Mouse (Mus musculus): ENCODE results near the gene Cdyl2.

The Cdyl2 gene

GRCm38 (mm10) chr8:116540136-116540535, 192.7 kb downstream of the Cdyl2 start:
- no peak for DNase-seq (ENCODE audit: low spot score in 2 of 2)

- no peak for DNase-seq (ENCODE audit: low spot score in 2 of 2)
These were observed 194.0 kb downstream of the Cdyl2 start for GRCm38 (mm10) chr8:116538763-116539162.

GRCm38 (mm10) chr8:116536786-116537185, 196.0 kb downstream of the Cdyl2 start:
- DNase-seq (ENCODE audit: low spot score in 2 of 2), result no peak

GRCm38 (mm10) chr8:116533081-116533480, 199.7 kb downstream of the Cdyl2 start:
- no peak for DNase-seq (ENCODE audit: low spot score in 2 of 2)

DNA sequence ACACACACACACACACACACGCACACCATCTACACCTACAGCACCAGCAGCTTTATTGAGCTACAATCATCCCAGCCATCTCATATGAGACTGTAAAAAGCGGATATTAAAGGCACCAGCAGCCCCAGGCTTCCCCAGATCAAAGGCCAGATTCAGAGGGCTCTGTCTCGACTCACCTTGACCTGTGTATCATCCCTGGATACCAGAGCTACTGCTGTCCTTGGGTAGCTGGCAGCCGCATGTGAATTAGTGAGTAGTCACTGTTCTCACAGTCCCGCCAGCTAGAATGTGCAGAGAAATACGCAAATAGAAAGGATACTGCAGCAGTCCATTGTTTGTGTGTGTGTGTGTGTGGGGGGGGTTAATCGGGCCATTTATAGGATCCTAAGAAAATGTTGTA, 204.1 kb downstream of the Cdyl2 start:
- DNase-seq (ENCODE audit: low spot score in 2 of 2), result no peak

DNA sequence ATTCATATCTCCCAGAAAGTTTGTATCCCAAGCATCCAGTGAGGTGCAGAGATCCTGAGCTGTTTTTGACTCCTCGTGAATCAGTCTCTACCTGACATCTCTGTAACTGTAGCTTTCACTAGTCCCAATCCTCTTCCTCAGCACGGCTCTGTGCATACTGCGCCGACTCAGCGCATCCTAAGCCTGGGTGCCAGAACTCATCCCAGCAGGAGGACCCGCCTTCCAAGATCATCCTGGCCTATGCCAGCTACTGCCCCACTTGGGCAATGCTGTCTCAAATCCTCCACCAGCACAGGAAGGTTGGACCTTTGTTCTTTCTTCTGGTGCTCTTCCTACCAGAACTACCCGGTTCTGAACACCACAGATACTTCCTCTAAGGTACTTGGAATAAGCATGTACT, 207.9 kb downstream of the Cdyl2 start:
- no peak for DNase-seq (ENCODE audit: low spot score in 2 of 2)
